Mouse (Mus musculus) embryonic facial prominence, embryonic 11.5 days (tissue): ENCODE results near the gene Frmd7. TPM values are rescaled to one million over a fixed set of nuclear protein-coding genes. Genes with fewer than 3 reads are reported as not detected.

Experiments used
- ATAC-seq: fragments of 200-750 bp; cut with Nextera tagmentation; replicated peaks from 2 replicates; pipeline ENCODE4 v1.8.0; 2017; ENCODE audit warnings: low read depth; ENCODE audit not compliant: insufficient number of reproducible peaks, low FRiP score, low TSS enrichment
- DNase-seq: peaks from one replicate; pipeline ENCODE4 v3.0.0-alpha.2; 2015; ENCODE audit warnings: low spot score
- H3K27ac ChIP-seq: fragments of 300-500 bp; sonication (generic); replicated peaks from 2 replicates; pipeline ENCODE4 v1.5.1; 2014; ENCODE audit warnings: mild to moderate bottlenecking, low read depth, low read length, control low read depth
- H3K27me3 ChIP-seq: fragments of 300-500 bp; sonication (generic); 2 replicates; pipeline ENCODE4 v1.6.1; 2014; ENCODE audit warnings: mild to moderate bottlenecking, low read length, moderate library complexity, mixed read lengths; ENCODE audit not compliant: control insufficient read depth, insufficient read depth
- H3K36me3 ChIP-seq: fragments of 300-500 bp; sonication (generic); replicated peaks from 2 replicates; pipeline ENCODE4 v1.6.1; 2014; ENCODE audit warnings: low read depth, mild to moderate bottlenecking, low read length, moderate library complexity, mixed read lengths; ENCODE audit not compliant: control insufficient read depth, insufficient read depth
- H3K4me1 ChIP-seq: fragments of 300-500 bp; sonication (generic); 2 replicates; pipeline ENCODE4 v1.6.1; 2014; ENCODE audit warnings: low read length, mixed read lengths; ENCODE audit not compliant: control insufficient read depth, insufficient read depth
- H3K4me2 ChIP-seq: fragments of 300-500 bp; sonication (generic); 2 replicates; pipeline ENCODE4 v1.6.1; 2014; ENCODE audit warnings: low read depth, mild to moderate bottlenecking, control low read depth, low read length, moderate library complexity
- H3K4me3 ChIP-seq: fragments of 300-500 bp; sonication (generic); 2 replicates; pipeline ENCODE4 v1.5.1; 2014; ENCODE audit warnings: low read depth, low read length, control low read depth
- H3K9ac ChIP-seq: fragments of 300-500 bp; sonication (generic); replicated peaks from 2 replicates; pipeline ENCODE4 v1.6.1; 2014; ENCODE audit warnings: mild to moderate bottlenecking, control low read depth, low read length
- H3K9me3 ChIP-seq: fragments of 300-500 bp; sonication (generic); replicated peaks from 2 replicates; pipeline ENCODE4 v1.6.1; 2016; ENCODE audit warnings: mild to moderate bottlenecking, low read length, inconsistent platforms, mixed read lengths; ENCODE audit not compliant: control insufficient read depth
- WGBS: fragments of 180-500 bp; shearing (Covaris S2); extraction: QIAGEN DNeasy Blood & Tissue Kit; methylation state at CpG from one replicate; pipeline ENCODE4 v1.1.7; 2014; 5-methylcytosine and 5-hydroxymethylcytosine counted together
- polyA plus RNA-seq: library from polyadenylated mRNA; unstranded; fragments of >200 nt; fragmentation: Nextera tagmentation; extraction: Ambion mirVana; gene quantifications from 2 replicates; pipeline ENCODE4 v1.2.1, GENCODE M21; 2014

Frmd7 gene
- polyA plus RNA-seq, 1 experiment from 2014 or later: not detected

- H3K9ac ChIP-seq: no peak overlapping the region
- no peak overlapping the region for H3K4me3 ChIP-seq
- H3K27me3 ChIP-seq: no peaks in the 10 kb centered on the region
- H3K36me3 ChIP-seq: no peaks in the 10 kb centered on the region
- H3K4me1 ChIP-seq: no peaks in the 10 kb centered on the region
- no peak overlapping the region for H3K4me2 ChIP-seq
- DNase-seq (no peak), ATAC-seq (no peak)
- no peaks in the 10 kb centered on the region for H3K9me3 ChIP-seq
- H3K27ac ChIP-seq: no peak overlapping the region
- WGBS: 65% methylated on average over 3 of the region's 3 CpGs
These were observed 22.6 kb upstream of the Frmd7 start for GRCm38 (mm10) chrX:50965157-50965556.

GRCm38 (mm10) chrX:50962955-50963354, 20.4 kb upstream of the Frmd7 start:
- Histone ChIP-seq H3K4me2 (no peak overlapping the region), H3K4me3 (no peak overlapping the region), H3K36me3 (no peaks in the 10 kb centered on the region), H3K27me3 (no peaks in the 10 kb centered on the region), H3K27ac (no peak overlapping the region), H3K9ac (no peak overlapping the region), H3K9me3 (no peaks in the 10 kb centered on the region), H3K4me1 (no peaks in the 10 kb centered on the region)
- ATAC-seq: no peak
- WGBS: 38% methylated on average over 6 of the region's 6 CpGs
- no peak for DNase-seq

GRCm38 (mm10) chrX:50948633-50949032, 6.1 kb upstream of the Frmd7 start:
- DNase-seq (no peak), ATAC-seq (no peak)
- no peak overlapping the region for H3K9ac ChIP-seq
- WGBS: 34% methylated on average over 2 of the region's 2 CpGs
- no peaks in the 10 kb centered on the region for H3K27me3 ChIP-seq
- no peaks in the 10 kb centered on the region for H3K36me3 ChIP-seq
- H3K9me3 ChIP-seq: no peaks in the 10 kb centered on the region
- H3K4me2 ChIP-seq: no peak overlapping the region
- H3K4me3 ChIP-seq: no peak overlapping the region
- no peaks in the 10 kb centered on the region for H3K4me1 ChIP-seq
- H3K27ac ChIP-seq: no peak overlapping the region

- Histone ChIP-seq H3K9me3 (no peaks in the 10 kb centered on the region), H3K4me1 (no peaks in the 10 kb centered on the region), H3K4me3 (no peak overlapping the region), H3K4me2 (no peak overlapping the region), H3K27ac (no peak overlapping the region), H3K9ac (no peak overlapping the region), H3K27me3 (no peaks in the 10 kb centered on the region), H3K36me3 (no peaks in the 10 kb centered on the region)
- ATAC-seq (no peak), DNase-seq (no peak)
- 71% methylated on average over 4 of the region's 4 CpGs for WGBS
These were observed 5.6 kb upstream of the Frmd7 start for GRCm38 (mm10) chrX:50948116-50948515.

GRCm38 (mm10) chrX:50937117-50937516, 5.4 kb downstream of the Frmd7 start:
- 86% methylated on average over 3 of the region's 3 CpGs for WGBS
- no peak overlapping the region for H3K4me2 ChIP-seq
- no peaks in the 10 kb centered on the region for H3K36me3 ChIP-seq
- no peak overlapping the region for H3K9ac ChIP-seq
- no peaks in the 10 kb centered on the region for H3K27me3 ChIP-seq
- ATAC-seq: no peak
- no peak overlapping the region for H3K4me3 ChIP-seq
- no peaks in the 10 kb centered on the region for H3K4me1 ChIP-seq
- H3K9me3 ChIP-seq: no peaks in the 10 kb centered on the region
- H3K27ac ChIP-seq: no peak overlapping the region
- DNase-seq: no peak

- Histone ChIP-seq H3K4me1 (no peaks in the 10 kb centered on the region), H3K9me3 (no peaks in the 10 kb centered on the region), H3K36me3 (no peaks in the 10 kb centered on the region), H3K27ac (no peak overlapping the region), H3K4me2 (no peak overlapping the region), H3K4me3 (no peak overlapping the region), H3K27me3 (no peaks in the 10 kb centered on the region), H3K9ac (no peak overlapping the region)
- ATAC-seq: no peak
- DNase-seq: no peak
- 42% methylated on average over 3 of the region's 3 CpGs for WGBS
These were observed 12.2 kb downstream of the Frmd7 start for GRCm38 (mm10) chrX:50930309-50930708.

GRCm38 (mm10) chrX:50926893-50927545, 15.5 kb downstream of the Frmd7 start:
- no peak overlapping the region for H3K9ac ChIP-seq
- ATAC-seq: no peak
- DNase-seq: peak; percentile 12
- no peaks in the 10 kb centered on the region for H3K36me3 ChIP-seq
- no peaks in the 10 kb centered on the region for H3K9me3 ChIP-seq
- H3K4me1 ChIP-seq: no peaks in the 10 kb centered on the region
- no peak overlapping the region for H3K27ac ChIP-seq
- WGBS: 59% methylated on average over 10 of the region's 10 CpGs
- no peak overlapping the region for H3K4me2 ChIP-seq
- H3K27me3 ChIP-seq: no peaks in the 10 kb centered on the region
- no peak overlapping the region for H3K4me3 ChIP-seq

GRCm38 (mm10) chrX:50924629-50925364, 17.7 kb downstream of the Frmd7 start:
- Histone ChIP-seq H3K27ac (no peak overlapping the region), H3K9me3 (no peaks in the 10 kb centered on the region), H3K4me3 (no peak overlapping the region), H3K4me2 (no peak overlapping the region), H3K27me3 (no peaks in the 10 kb centered on the region), H3K4me1 (no peaks in the 10 kb centered on the region), H3K9ac (no peak overlapping the region), H3K36me3 (no peaks in the 10 kb centered on the region)
- no peak for ATAC-seq
- 42% methylated on average over 17 of the region's 18 CpGs for WGBS
- peak; percentile 57 for DNase-seq
